8 mouse cellular contexts compared by ENCODE assay signal in the genomic region with DNA sequence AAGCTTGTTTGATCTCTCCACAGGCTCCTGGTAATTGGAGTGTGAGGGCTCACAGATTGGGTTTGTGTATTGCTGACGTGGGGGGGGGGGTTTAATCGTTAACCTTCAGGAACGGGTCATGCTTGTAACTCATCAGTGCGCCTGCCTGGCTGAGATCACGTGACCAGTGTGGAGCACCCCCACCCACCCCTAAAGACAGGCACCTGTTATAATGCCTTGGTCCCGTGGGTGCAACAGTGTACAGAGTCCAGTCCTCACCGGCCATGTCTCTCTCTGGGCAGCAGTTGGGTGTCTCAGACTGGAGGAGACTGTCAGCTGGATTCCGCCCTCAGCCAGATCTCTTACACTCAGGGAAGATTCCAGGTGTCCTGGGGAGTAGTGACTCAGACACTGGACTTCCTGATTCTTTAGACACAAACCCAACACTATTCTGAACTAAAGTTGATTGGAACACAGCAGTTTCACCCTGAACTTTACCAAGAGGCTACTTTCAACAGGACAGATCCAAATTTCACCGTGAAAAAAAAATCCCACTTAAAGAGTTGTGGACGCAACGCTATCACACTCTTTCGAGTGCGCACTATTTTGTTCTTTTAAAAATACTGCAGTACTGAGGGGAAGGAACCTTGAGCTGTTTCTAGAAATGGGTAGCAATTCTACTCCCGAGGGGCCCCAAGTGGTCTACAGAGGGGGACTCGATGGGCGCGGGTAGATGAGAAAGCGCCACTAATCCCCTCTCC. TPM values are rescaled to one million over a fixed set of nuclear protein-coding genes. Genes with fewer than 3 reads are reported as not detected.
DNase-seq lines count a peak whose midpoint lies in the region; ATAC-seq and TF ChIP-seq lines count a peak whose summit lies in the region.

No protein-coding gene starts in this region.

- H3K4me3 ChIP-seq in hindbrain, embryonic 10.5 days: peak overlapping the region; percentile 67
- H3K4me3 ChIP-seq in limb, embryonic 12.5 days (replicated peaks): peak overlapping the region; percentile 69
- peak overlapping the region; percentile 64 for H3K4me3 ChIP-seq in neural tube, embryonic 14.5 days (ENCODE audit: low read depth, low read length)

- ATAC-seq in Patski: peak; percentile 42
- ATAC-seq in limb, embryonic 12.5 days (ENCODE audit: insufficient number of reproducible peaks, insufficient read depth, low FRiP score, low TSS enrichment, low read depth): no peak
- ATAC-seq in neural tube, embryonic 14.5 days (ENCODE audit: low read depth): peak; percentile 1; the same call in 1 of the 2 replicates

- peak; percentile 20 to 29 for DNase-seq in cerebellum, postnatal 10 days
- no peak for DNase-seq in cerebellum, adult 11 months
- DNase-seq in Patski (ENCODE audit: low read depth, low spot score): no peak
- peak; percentile 22 for DNase-seq in hindbrain, embryonic 10.5 days (ENCODE audit: low spot score)
- DNase-seq in cerebellum, adult 11-12 months: no peak
- DNase-seq in c-Kit-positive CD71-positive TER-119-positive erythroid progenitor cells, embryonic 14.5 days (ENCODE audit: low spot score): no peak

- H3K4me1 ChIP-seq in hindbrain, embryonic 10.5 days (replicated peaks): peaks cover 35% of the 10 kb centered on the region
- peaks cover 42% of the 10 kb centered on the region for H3K4me1 ChIP-seq in limb, embryonic 12.5 days (replicated peaks)
- peaks cover 15% of the 10 kb centered on the region; the same call in 1 of the 2 replicates for H3K4me1 ChIP-seq in neural tube, embryonic 14.5 days (ENCODE audit: control insufficient read depth, insufficient read depth, low read length)

- peak overlapping the region; percentile 93 for H3K4me2 ChIP-seq in limb, embryonic 12.5 days
- peak overlapping the region; percentile 90 for H3K4me2 ChIP-seq in neural tube, embryonic 14.5 days (ENCODE audit: low read depth, low read length)

- no peaks in the 10 kb centered on the region for H3K9me3 ChIP-seq in hindbrain, embryonic 10.5 days
- H3K9me3 ChIP-seq in limb, embryonic 12.5 days: no peaks in the 10 kb centered on the region
- H3K9me3 ChIP-seq in neural tube, embryonic 14.5 days (ENCODE audit: control insufficient read depth, low read length): no peaks in the 10 kb centered on the region

- no peak for TF ChIP-seq CTCF in Patski (IDR thresholded peaks at IDR 0.05)

- CTCF ChIA-PET in Patski (lab: Charles Lee): interaction anchor here (0.9 to 5.8 kb wide), 7 partner anchors 12 to 76 kb away, joined by 3 to 69 read pairs (median 6); no protein-coding TSS in a partner anchor

- in situ Hi-C loops in Patski (cut with MboI; ENCODE audit: low pct_unique_long_range_greater_than_20kb): loop anchor here (5.0 kb wide), 1 partner anchor 35 kb away; no protein-coding TSS in a partner anchor

- 2% methylated on average over 18 of the region's 18 CpGs for WGBS in hindbrain, embryonic 10.5 days
- WGBS in limb, embryonic 12.5 days: 2% methylated on average over 18 of the region's 18 CpGs
- WGBS in neural tube, embryonic 14.5 days: 2% methylated on average over 18 of the region's 18 CpGs

- no peak overlapping the region for H3K27ac ChIP-seq in hindbrain, embryonic 10.5 days
- H3K27ac ChIP-seq in limb, embryonic 12.5 days: no peak overlapping the region
- no peak overlapping the region for H3K27ac ChIP-seq in neural tube, embryonic 14.5 days (ENCODE audit: low read depth, low read length)

- POLR2A ChIA-PET in Patski (lab: Charles Lee): interaction anchor here (0.8 to 1.3 kb wide), 3 partner anchors 24 to 65 kb away, joined by 3 to 6 read pairs (median 3); no protein-coding TSS in a partner anchor

- no peaks in the 10 kb centered on the region for H3K27me3 ChIP-seq in Patski
- H3K27me3 ChIP-seq in hindbrain, embryonic 10.5 days (ENCODE audit: insufficient read depth, poor library complexity, severe bottlenecking): peaks cover 98% of the 10 kb centered on the region
- peaks cover 61% of the 10 kb centered on the region for H3K27me3 ChIP-seq in limb, embryonic 12.5 days
- H3K27me3 ChIP-seq in neural tube, embryonic 14.5 days (ENCODE audit: control insufficient read depth, insufficient read depth, low read length): peaks cover 32% of the 10 kb centered on the region

- H3K36me3 ChIP-seq in hindbrain, embryonic 10.5 days: no peaks in the 10 kb centered on the region
- 0 out of 2 replicates have a peak, but pooled peaks cover 4% of the 10 kb centered on the region for H3K36me3 ChIP-seq in limb, embryonic 12.5 days
- H3K36me3 ChIP-seq in neural tube, embryonic 14.5 days (ENCODE audit: control insufficient read depth, insufficient read depth, low read length): no peaks in the 10 kb centered on the region

- H3K9ac ChIP-seq in limb, embryonic 12.5 days (replicated peaks): no peak overlapping the region
- H3K9ac ChIP-seq in neural tube, embryonic 14.5 days (replicated peaks; ENCODE audit: low read depth, low read length): no peak overlapping the region

RNA-seq across cellular contexts. Expression of gene Dact2, which starts 1.6 kb away (rescaled TPM):
- 22.1 TPM for polyA plus RNA-seq in Patski (2021)
- polyA plus RNA-seq in hindbrain, embryonic 10.5 days (2016; fragmentation: Nextera tagmentation; extraction: Ambion mirVana): 0.33 and 0.46 TPM in 2 replicates
- polyA plus RNA-seq in limb, embryonic 12.5 days (2016; fragmentation: Nextera tagmentation; extraction: Ambion mirVana): 0.92 and 1.1 TPM in 2 replicates
- 2.7 and 3.2 TPM in 2 replicates for polyA plus RNA-seq in neural tube, embryonic 14.5 days (2014; fragmentation: Nextera tagmentation; extraction: Ambion mirVana)

Comparison
In these comparisons a context has a peak if more than half of its experiments do, and no peak if none do; other contexts are left out.
1. DNase-seq: peak in cerebellum, postnatal 10 days (2 of 2) and hindbrain, embryonic 10.5 days (single experiment); none in cerebellum, adult 11 months (single experiment), Patski (single experiment), cerebellum, adult 11-12 months (single experiment) and c-Kit-positive CD71-positive TER-119-positive erythroid progenitor cells, embryonic 14.5 days (single experiment).
2. Peak in every context shown above with its lines, with median percentiles within 50 percentile points of each other: H3K4me3 ChIP-seq.